Mouse (Mus musculus): ENCODE data around the gene Gm12888.
"Not testable (repeated sequence)": the region's sequence is repeated elsewhere in the genome, so short reads cannot be mapped to it uniquely, and the experiment has no call there.

The Gm12888 gene

DNA sequence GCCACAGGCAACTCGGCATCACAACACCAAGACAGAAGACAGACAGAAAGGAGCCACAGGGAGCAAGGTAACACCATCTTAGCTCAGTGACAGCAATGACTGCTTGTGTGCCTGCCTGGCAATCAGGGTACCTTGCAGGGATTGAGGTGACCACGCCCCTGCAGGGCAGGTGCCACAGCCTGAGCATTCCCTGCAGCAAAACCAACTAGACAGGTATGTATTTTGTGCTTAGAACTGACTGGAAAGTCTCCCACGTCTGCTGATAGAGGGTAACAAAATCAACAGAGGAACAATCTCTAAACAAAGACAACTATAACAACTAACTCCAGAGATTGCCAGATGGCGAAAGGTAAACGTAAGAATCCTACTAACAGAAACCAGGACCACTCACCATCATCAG is at the start of gene Gm12888:
Gene Gm12888 (minus strand): TSS at position 101 of the 400 bp plus-strand sequence.
- not testable (repeated sequence) for DNase-seq (ENCODE audit: inconsistent ontology term)
